Mouse (Mus musculus) lung, adult 2 months (tissue): ENCODE measurements around the gene Steap4.

ENCODE experiments used
- CTCF ChIP-seq: fragments of 200-500 bp; IDR thresholded peaks from 2 replicates; pipeline ENCODE4 v1.5.1; 2011; ENCODE audit warnings: mild to moderate bottlenecking, low read length, control low read depth; ENCODE audit not compliant: insufficient read depth
- POLR2A ChIP-seq: fragments of 200-500 bp; IDR thresholded peaks from 2 replicates; pipeline ENCODE4 v1.6.1; 2011; ENCODE audit warnings: low read depth, mild to moderate bottlenecking, control low read depth, low read length, borderline replicate concordance; ENCODE audit errors: extremely low read depth

GRCm38 (mm10) chr5:7958061-7958460 lies 2.2 kb upstream of the Steap4 start:
- TF ChIP-seq CTCF (no peak), POLR2A (no peak)
